Mouse (Mus musculus) induced T-regulatory cell, adult 2 months (primary cell): ENCODE data around the gene Rbpjl.

Experiments
- DNase-seq: peaks from one replicate; pipeline ENCODE4 v3.0.0-alpha.2; 2012; ENCODE audit warnings: low read depth

Gene Rbpjl

DNA sequence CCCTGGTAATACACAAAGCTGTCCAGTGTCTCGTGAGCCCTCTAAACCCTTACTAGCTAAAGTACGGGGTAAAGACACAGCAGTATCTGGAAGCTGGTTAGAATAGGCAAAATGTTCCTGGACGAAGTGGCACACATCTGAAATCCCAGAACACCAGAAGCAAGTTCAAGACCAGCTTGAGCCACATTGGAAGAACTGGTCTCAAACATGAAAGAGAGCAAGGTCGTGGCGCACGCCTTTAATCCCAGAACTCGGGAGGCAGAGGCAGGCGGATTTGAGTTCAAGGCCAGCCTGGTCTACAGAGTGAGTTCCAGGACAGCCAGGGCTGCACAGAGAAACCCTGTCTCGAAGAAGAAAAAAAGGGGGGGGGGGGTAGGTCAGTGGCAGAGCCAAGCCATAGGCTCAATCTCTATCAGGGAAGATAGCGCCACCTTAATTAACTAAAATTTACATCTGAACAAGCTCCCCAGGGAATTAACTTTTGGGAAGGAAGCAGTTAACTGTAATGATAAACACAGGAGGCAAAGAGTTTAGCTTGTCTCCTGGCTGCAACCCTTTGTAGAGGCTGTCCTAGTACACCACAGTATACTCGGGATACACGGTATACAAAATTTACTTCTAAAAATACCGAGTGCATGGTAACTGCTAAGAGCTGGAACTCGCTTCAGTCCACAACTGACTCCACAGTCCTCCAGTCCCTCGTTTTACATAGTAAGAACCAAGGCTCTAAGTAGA is 27.1 kb downstream of the Rbpjl start:
- DNase-seq: no peak

DNA sequence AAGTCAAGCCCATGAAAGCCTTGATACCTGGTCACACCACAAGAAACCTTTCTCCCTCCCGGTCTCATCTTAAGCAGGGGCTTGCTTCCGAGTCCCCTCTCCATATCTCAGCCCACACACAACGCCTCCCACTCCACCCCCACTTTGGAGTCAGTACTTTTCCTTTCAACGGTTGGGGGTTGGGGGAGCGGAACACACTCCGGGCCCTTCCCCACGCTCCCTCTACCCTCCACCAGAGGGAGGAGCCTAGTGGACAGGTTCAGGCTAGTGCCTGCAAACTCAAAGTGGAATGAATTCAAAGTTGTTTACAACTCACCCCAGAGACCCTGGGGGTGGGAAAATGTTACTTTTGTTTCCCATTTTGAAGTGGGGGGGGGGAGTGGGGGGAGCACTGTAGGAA is 27.8 kb downstream of the Rbpjl start:
- no peak for DNase-seq

DNA sequence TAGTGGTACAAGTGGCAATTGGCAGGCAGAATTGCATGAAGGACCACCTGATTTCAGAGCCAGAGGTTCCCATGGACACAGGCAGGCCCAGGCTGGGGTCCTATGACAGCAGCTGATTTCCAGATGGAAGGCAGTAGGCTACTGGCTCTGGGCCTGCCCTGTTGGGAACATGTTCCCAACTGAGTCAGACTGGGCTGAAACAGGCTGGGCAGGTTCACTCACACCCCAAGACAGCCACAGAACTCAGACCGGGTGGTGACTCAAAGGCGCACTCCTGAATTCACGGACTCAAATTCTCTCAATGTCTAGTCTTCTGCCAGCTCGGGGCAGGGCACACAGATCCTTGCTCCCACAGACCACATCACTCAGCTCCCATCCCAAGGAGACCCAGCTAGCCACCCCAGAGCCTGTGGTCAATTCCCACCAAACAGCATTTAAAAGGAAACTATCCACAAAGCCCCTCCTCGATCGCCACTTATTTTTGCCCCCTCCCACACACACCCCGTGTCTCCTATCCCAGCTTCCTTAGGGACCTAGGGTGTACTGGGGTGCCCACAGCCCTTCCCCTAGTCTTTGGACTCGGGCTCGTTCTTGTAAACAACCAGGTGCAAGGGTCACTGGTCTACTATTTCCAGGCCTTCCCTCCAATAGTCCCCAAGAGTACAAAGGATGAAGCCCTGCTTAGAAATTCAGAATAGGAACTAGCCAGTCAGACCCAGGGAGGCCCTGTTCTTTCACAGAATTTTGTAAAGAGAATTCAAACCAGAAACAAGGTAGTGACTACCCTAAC is 28.9 kb downstream of the Rbpjl start:
- DNase-seq: no peak

GRCm38 (mm10) chr2:164432541-164433191 is 29.7 kb downstream of the Rbpjl start:
- DNase-seq: no peak

- DNase-seq: no peak
Measured at GRCm38 (mm10) chr2:164433278-164433895, 30.4 kb downstream of the Rbpjl start.

DNA sequence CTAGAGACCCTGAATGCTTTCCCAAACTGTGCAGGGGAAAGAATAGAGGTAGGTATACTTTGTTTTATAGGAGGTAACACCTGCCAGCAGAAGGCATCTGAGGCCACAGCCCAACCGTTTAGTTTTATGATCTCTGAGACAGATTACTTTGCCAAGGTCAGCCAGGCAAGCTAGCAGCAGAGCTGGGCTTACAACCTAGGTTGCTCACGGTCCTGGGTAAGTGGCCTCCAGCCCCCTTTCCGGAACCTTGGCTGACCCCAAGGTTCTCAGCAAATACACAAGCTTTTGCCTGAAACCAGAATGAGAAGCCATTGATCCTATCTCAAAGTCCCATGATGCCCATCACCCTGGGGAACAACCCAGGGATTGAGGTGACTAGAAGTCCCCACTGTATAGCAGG is 31.7 kb downstream of the Rbpjl start:
- DNase-seq: no peak

- no peak for DNase-seq
Measured at GRCm38 (mm10) chr2:164435216-164436090, 32.5 kb downstream of the Rbpjl start.

- DNase-seq: no peak
Measured at GRCm38 (mm10) chr2:164436215-164436913, 33.4 kb downstream of the Rbpjl start.

DNA sequence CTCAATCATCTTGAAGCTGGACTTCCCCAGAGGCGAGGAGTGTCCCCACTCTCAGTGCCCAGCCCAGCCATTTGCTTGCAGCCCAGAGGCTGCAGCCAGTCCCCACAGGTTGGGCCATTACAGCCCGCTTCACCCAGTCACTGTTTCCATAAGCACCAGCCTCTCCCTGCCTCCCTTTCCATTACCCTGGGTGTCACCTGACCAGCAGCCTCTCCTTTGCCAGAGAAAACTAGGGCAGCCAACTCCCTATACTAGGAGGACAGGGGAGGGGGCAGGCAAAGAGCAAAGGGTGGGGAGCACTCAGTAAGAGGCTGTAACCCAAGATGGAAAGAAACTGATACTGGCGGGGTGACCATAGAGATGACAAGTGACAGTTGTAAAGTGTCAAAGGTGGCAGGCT is 34.0 kb downstream of the Rbpjl start:
- no peak for DNase-seq

GRCm38 (mm10) chr2:164437710-164438109 is 34.8 kb downstream of the Rbpjl start:
- DNase-seq: no peak

DNA sequence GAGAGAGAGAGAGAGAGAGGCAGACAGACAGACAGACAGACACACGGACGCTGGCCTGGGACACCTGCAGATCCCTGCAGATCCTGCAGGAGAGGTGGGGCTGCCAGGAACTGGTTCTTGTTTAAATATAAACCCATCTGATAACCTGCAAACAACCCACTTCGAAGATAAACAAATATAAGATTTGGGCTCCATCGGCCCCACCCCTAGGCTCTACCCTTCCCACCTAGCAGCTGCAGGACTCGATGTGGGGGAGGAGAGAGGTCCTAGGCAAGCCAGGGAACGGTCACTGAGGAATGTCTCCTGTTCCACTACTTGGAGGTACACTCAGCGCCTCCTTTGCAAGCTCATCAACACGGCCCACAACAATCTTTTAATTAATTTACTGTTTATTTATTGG is 35.3 kb downstream of the Rbpjl start:
- no peak for DNase-seq

DNA sequence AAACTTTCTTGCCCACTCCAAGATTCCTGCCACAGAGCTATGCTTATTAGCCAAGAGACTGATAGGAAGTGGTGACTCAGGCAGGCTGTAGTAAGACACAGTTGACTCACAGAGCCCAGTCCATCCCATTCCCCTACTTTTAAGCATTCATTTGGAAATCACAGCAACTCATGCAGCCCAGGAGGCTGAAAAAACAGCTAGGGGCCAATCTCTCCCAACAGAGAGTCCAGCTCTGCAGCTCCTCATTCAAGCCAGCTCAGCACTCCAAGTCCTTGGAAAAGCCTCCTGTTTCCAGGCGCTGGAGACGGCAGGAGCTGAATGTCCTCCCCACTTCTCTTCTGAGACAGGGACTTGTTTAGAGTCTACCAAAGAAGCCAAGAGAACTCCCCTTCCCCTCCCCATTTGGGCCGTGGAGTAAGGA is 36.1 kb downstream of the Rbpjl start:
- DNase-seq: no peak

GRCm38 (mm10) chr2:164440314-164440713 is 37.4 kb downstream of the Rbpjl start:
- DNase-seq: no peak

GRCm38 (mm10) chr2:164441155-164441554 is 38.2 kb downstream of the Rbpjl start:
- DNase-seq: peak; percentile 51

DNA sequence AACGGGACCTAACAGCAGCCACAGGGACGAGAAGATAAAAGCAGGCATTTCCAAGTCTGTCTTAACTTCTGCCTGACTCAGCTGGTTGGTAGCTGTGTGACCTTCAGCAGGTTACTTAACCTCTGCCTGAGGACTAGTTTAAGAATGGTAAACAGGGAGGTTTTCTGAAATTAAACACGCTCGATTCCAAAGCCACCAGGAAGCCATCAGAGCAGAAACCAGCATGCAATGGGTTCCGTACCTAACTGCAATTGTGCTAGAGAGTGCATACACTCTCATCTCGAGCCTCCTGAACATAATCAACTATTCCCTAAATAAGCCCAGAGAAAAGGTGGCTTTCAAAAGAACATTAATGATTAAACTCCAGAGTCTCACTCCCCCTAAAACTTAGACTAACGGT is 38.8 kb downstream of the Rbpjl start:
- peak; percentile 28 for DNase-seq

- DNase-seq: no peak
Measured at GRCm38 (mm10) chr2:164442315-164443050, 39.5 kb downstream of the Rbpjl start.

DNA sequence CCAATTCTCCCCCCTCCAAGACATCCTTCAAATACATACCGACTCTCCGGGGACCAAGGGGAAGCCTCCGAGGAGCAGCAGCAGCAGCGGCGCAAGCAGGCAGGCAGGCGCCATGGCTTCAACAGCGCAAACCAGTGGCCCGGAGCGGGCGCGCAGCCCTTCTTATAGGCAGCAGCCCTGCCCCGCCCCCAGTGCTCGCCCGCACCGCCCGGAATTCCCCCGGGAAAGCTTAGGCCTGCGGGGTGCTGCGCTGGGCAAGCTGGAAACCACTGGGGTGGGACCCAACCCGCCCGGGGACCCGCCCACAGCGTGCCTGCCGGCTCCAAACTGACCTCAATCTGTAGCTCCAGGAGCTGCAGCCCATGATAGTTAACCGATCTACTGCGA is 40.1 kb downstream of the Rbpjl start:
- peak; percentile 61 for DNase-seq

DNA sequence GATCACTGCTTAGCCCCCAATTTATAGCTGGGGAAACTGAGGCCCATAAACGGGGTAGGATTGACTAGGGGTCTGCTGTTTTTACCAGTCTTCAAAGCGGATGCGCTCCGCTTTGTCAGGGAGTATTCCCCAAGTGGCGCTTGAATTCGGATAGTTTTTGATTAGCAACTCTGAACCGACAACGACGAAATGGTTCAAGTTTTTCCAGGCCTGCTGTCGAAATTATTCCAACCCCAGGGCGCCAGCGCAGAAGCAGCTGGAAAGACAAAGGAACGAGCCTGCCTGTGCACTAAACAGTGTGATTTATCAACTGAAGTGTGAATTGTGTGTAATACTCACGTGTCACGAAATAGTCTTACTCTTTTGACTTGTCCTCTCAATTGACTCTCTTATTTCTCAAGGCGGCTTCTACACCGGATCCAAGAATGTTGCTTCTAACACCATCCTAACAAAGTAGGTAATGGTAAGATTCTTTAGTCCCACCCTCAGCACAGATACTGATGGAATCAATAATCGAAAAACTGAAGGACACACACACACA is 40.6 kb downstream of the Rbpjl start, which contains the start of gene Sdc4:
Gene Sdc4 (minus strand): TSS at position 428 of the 541 bp plus-strand sequence.
- no peak for DNase-seq

DNA sequence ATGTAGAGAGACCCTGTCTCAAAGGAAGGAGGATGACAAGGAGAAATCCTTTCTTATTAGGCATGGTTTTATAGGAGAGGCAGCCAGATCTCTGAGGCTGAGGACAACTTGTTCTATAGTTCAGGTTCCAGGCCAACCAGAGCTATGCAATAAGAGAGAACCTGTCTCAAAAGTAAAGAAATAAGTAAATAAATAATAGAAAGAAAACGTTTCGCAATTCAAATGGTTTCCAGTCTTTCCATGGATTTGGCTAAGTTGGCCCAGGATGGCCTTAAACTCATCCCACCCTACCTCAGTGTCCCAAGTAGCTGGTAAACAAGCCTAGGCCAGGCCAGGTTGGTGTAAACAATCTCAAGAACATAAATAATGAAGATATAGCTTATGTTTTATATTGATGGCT is 41.8 kb downstream of the Rbpjl start:
- no peak for DNase-seq
